Mouse (Mus musculus) heart, embryonic 11.5 days (tissue): ENCODE data around the gene Wdr90. TPM values are rescaled to one million over a fixed set of nuclear protein-coding genes. Genes with fewer than 3 reads are reported as not detected.

ENCODE experiments used
- ATAC-seq: fragments of 200-750 bp; cut with Nextera tagmentation; replicated peaks from 2 replicates; pipeline ENCODE4 v1.8.0; 2017; ENCODE audit warnings: moderate library complexity; ENCODE audit not compliant: insufficient number of reproducible peaks, low FRiP score, low TSS enrichment
- H3K27ac ChIP-seq: fragments of 300-500 bp; sonication (generic); 2 replicates; pipeline ENCODE4 v1.5.1; 2014; ENCODE audit warnings: mild to moderate bottlenecking, low read depth, low read length
- H3K27me3 ChIP-seq: fragments of 300-500 bp; sonication (generic); 2 replicates; pipeline ENCODE4 v1.6.1; 2014; ENCODE audit warnings: mild to moderate bottlenecking, low read length, mixed read lengths; ENCODE audit not compliant: control insufficient read depth, insufficient read depth
- H3K36me3 ChIP-seq: fragments of 300-500 bp; sonication (generic); 2 replicates; pipeline ENCODE4 v1.6.1; 2014; ENCODE audit warnings: mild to moderate bottlenecking, low read length, moderate library complexity, mixed read lengths; ENCODE audit not compliant: control insufficient read depth, insufficient read depth
- H3K4me1 ChIP-seq: fragments of 300-500 bp; sonication (generic); 2 replicates; pipeline ENCODE4 v1.6.1; 2014; ENCODE audit warnings: low read length; ENCODE audit not compliant: control insufficient read depth, insufficient read depth
- H3K4me2 ChIP-seq: fragments of 300-500 bp; sonication (generic); 2 replicates; pipeline ENCODE4 v1.6.1; 2014; ENCODE audit warnings: mild to moderate bottlenecking, moderate library complexity
- H3K4me3 ChIP-seq: fragments of 300-500 bp; sonication (generic); 2 replicates; pipeline ENCODE4 v1.5.1; 2014; ENCODE audit warnings: low read depth, low read length
- H3K9ac ChIP-seq: fragments of 300-500 bp; sonication (generic); 2 replicates; pipeline ENCODE4 v1.6.1; 2014; ENCODE audit warnings: mild to moderate bottlenecking, low read depth, low read length, moderate library complexity
- H3K9me3 ChIP-seq: fragments of 300-500 bp; sonication (generic); replicated peaks from 2 replicates; pipeline ENCODE4 v1.6.1; 2016; ENCODE audit warnings: low read length; ENCODE audit not compliant: control insufficient read depth
- WGBS: fragments of 180-500 bp; shearing (Covaris S2); extraction: QIAGEN DNeasy Blood & Tissue Kit; methylation state at CpG from one replicate; pipeline ENCODE4 v1.1.7; 2014; ENCODE audit not compliant: insufficient replicate concordance; 5-methylcytosine and 5-hydroxymethylcytosine counted together
- polyA plus RNA-seq: library from polyadenylated mRNA; unstranded; fragments of >200 nt; fragmentation: Nextera tagmentation; extraction: Ambion mirVana; gene quantifications from 2 replicates; pipeline ENCODE4 v1.2.1, GENCODE M21; 2014

The Wdr90 gene
- polyA plus RNA-seq, 1 experiment from 2014 or later, result 12.3 TPM

GRCm38 (mm10) chr17:25887467-25887866 lies 26.2 kb upstream of the Wdr90 start:
- no peak for ATAC-seq
- Histone ChIP-seq H3K4me1 (no peaks in the 10 kb centered on the region), H3K4me3 (no peak overlapping the region), H3K27ac (no peak overlapping the region), H3K9me3 (no peaks in the 10 kb centered on the region), H3K27me3 (no peaks in the 10 kb centered on the region), H3K4me2 (no peak overlapping the region), H3K36me3 (peaks cover 7% of the 10 kb centered on the region; the same call in 1 of the 2 replicates), H3K9ac (no peak overlapping the region)
- WGBS, result 81% methylated on average over 10 of the region's 10 CpGs

- H3K36me3 ChIP-seq, result peaks cover 7% of the 10 kb centered on the region; the same call in 1 of the 2 replicates
- no peak for ATAC-seq
- H3K9ac ChIP-seq, result no peak overlapping the region
- no peaks in the 10 kb centered on the region for H3K9me3 ChIP-seq
- no peak overlapping the region for H3K4me2 ChIP-seq
- H3K27me3 ChIP-seq, result no peaks in the 10 kb centered on the region
- H3K4me1 ChIP-seq, result peaks cover 5% of the 10 kb centered on the region
- no peak overlapping the region for H3K4me3 ChIP-seq
- no peak overlapping the region for H3K27ac ChIP-seq
These were observed 25.5 kb upstream of the Wdr90 start for GRCm38 (mm10) chr17:25886806-25887205.

GRCm38 (mm10) chr17:25885636-25886035 lies 24.3 kb upstream of the Wdr90 start:
- H3K4me3 ChIP-seq, result no peak overlapping the region
- H3K9ac ChIP-seq, result no peak overlapping the region
- no peak overlapping the region for H3K4me2 ChIP-seq
- H3K4me1 ChIP-seq, result peaks cover 16% of the 10 kb centered on the region
- H3K36me3 ChIP-seq, result peaks cover 10% of the 10 kb centered on the region; the same call in 1 of the 2 replicates
- WGBS, result 65% methylated on average over 4 of the region's 4 CpGs
- no peak overlapping the region for H3K27ac ChIP-seq
- no peaks in the 10 kb centered on the region for H3K9me3 ChIP-seq
- ATAC-seq, result no peak
- H3K27me3 ChIP-seq, result no peaks in the 10 kb centered on the region

GRCm38 (mm10) chr17:25883824-25884223 lies 22.5 kb upstream of the Wdr90 start:
- no peaks in the 10 kb centered on the region for H3K9me3 ChIP-seq
- H3K27ac ChIP-seq, result no peak overlapping the region
- H3K27me3 ChIP-seq, result no peaks in the 10 kb centered on the region
- ATAC-seq, result no peak
- peaks cover 16% of the 10 kb centered on the region for H3K4me1 ChIP-seq
- H3K4me2 ChIP-seq, result no peak overlapping the region
- no peak overlapping the region for H3K9ac ChIP-seq
- no peak overlapping the region for H3K4me3 ChIP-seq
- peaks cover 11% of the 10 kb centered on the region for H3K36me3 ChIP-seq
- WGBS, result 95% methylated on average over 3 of the region's 3 CpGs

- Histone ChIP-seq H3K4me1 (peaks cover 16% of the 10 kb centered on the region), H3K4me3 (no peak overlapping the region), H3K27ac (no peak overlapping the region), H3K27me3 (no peaks in the 10 kb centered on the region), H3K4me2 (no peak overlapping the region), H3K36me3 (peaks cover 12% of the 10 kb centered on the region), H3K9me3 (no peaks in the 10 kb centered on the region), H3K9ac (no peak overlapping the region)
- WGBS, result 88% methylated on average over 8 of the region's 8 CpGs
- ATAC-seq, result no peak
These were observed 22.0 kb upstream of the Wdr90 start for GRCm38 (mm10) chr17:25883268-25883667.

- 30% methylated on average over 5 of the region's 5 CpGs for WGBS
- peaks cover 16% of the 10 kb centered on the region for H3K4me1 ChIP-seq
- no peak overlapping the region for H3K9ac ChIP-seq
- H3K4me2 ChIP-seq, result no peak overlapping the region
- H3K9me3 ChIP-seq, result no peaks in the 10 kb centered on the region
- peaks cover 11% of the 10 kb centered on the region for H3K36me3 ChIP-seq
- no peak for ATAC-seq
- no peak overlapping the region for H3K4me3 ChIP-seq
- H3K27me3 ChIP-seq, result no peaks in the 10 kb centered on the region
- H3K27ac ChIP-seq, result no peak overlapping the region
These were observed 21.0 kb upstream of the Wdr90 start for GRCm38 (mm10) chr17:25882306-25882705.

GRCm38 (mm10) chr17:25881691-25882090 lies 20.4 kb upstream of the Wdr90 start:
- H3K4me2 ChIP-seq, result no peak overlapping the region
- peak overlapping the region; percentile 56; the same call in 1 of the 2 replicates for H3K9ac ChIP-seq
- no peak for ATAC-seq
- no peaks in the 10 kb centered on the region for H3K9me3 ChIP-seq
- WGBS, result 42% methylated on average over 4 of the region's 4 CpGs
- no peaks in the 10 kb centered on the region for H3K27me3 ChIP-seq
- peaks cover 11% of the 10 kb centered on the region for H3K36me3 ChIP-seq
- peaks cover 21% of the 10 kb centered on the region for H3K4me1 ChIP-seq
- no peak overlapping the region for H3K4me3 ChIP-seq
- H3K27ac ChIP-seq, result peak overlapping the region; percentile 35; the same call in 1 of the 2 replicates

- H3K4me1 ChIP-seq, result peaks cover 26% of the 10 kb centered on the region
- H3K4me3 ChIP-seq, result no peak overlapping the region
- H3K9me3 ChIP-seq, result no peaks in the 10 kb centered on the region
- no peak for ATAC-seq
- WGBS, result 13% methylated on average over 5 of the region's 5 CpGs
- H3K9ac ChIP-seq, result peak overlapping the region; percentile 56; the same call in 1 of the 2 replicates
- H3K4me2 ChIP-seq, result no peak overlapping the region
- H3K36me3 ChIP-seq, result peaks cover 11% of the 10 kb centered on the region
- H3K27ac ChIP-seq, result 0 out of 2 replicates have a peak overlapping the region, but pooled peaks have one; percentile 35
- H3K27me3 ChIP-seq, result no peaks in the 10 kb centered on the region
These were observed 19.8 kb upstream of the Wdr90 start for GRCm38 (mm10) chr17:25880913-25881641.
